ENCODE assay signal across 14 mouse cellular contexts in genomic region chr12:51729827-51730226, GRCm38 (mm10). TPM values are rescaled to one million over a fixed set of nuclear protein-coding genes. Genes with fewer than 3 reads are reported as not detected.
DNase-seq lines count a peak whose midpoint lies in the region; ATAC-seq and TF ChIP-seq lines count a peak whose summit lies in the region.
"Had no signal": no experiment of that assay in that cellular context is flagged by ENCODE, and none has a peak within 500 bp of the region (broad histone marks: within the 10 kb centered on the region; RNA-seq: fewer than 3 reads in every experiment).

No protein-coding gene starts in this region.

- intact Hi-C loops in heart, postnatal 36 days (cut with DNase I) = loop anchor here (1.0 kb wide), 1 partner anchor 39 kb away; the partner anchor contains the start of genes Ap4s1 and Strn3

- DNase-seq in heart, postnatal 36 days = no peak
- DNase-seq in lung, postnatal 25 days (ENCODE audit: low spot score) = no peak
- no peak for DNase-seq in urinary bladder, postnatal 14 days (ENCODE audit: low spot score)
- DNase-seq in ovary, postnatal 36 days (ENCODE audit: low spot score) = no peak
- DNase-seq: cerebellum, adult 9-11 months; layer of hippocampus, postnatal 36 days; right cerebral cortex, postnatal 4 days had no signal

- no peak overlapping the region for H3K4me3 ChIP-seq in heart, embryonic 16.5 days (ENCODE audit: low read length)
- no peak overlapping the region for H3K4me3 ChIP-seq in lung, embryonic 15.5 days
- no peak overlapping the region for H3K4me3 ChIP-seq in cortical plate, adult 2 months (ENCODE audit: insufficient read depth, low read length)
- no peak overlapping the region for H3K4me3 ChIP-seq in limb, embryonic 15.5 days
- H3K4me3 ChIP-seq: forebrain, embryonic 12.5 days; hindbrain, embryonic 10.5 days had no signal

- H3K4me1 ChIP-seq in heart, embryonic 16.5 days (ENCODE audit: control insufficient read depth, insufficient read depth, low read length) = peaks cover 17% of the 10 kb centered on the region
- peaks cover 10% of the 10 kb centered on the region for H3K4me1 ChIP-seq in lung, embryonic 15.5 days
- H3K4me1 ChIP-seq in cortical plate, adult 2 months (ENCODE audit: control insufficient read depth, insufficient read depth, low read length) = peaks cover 3% of the 10 kb centered on the region; the same call in 1 of the 2 replicates
- peaks cover 9% of the 10 kb centered on the region; the same call in 1 of the 2 replicates for H3K4me1 ChIP-seq in limb, embryonic 15.5 days
- H3K4me1 ChIP-seq: forebrain, embryonic 12.5 days; hindbrain, embryonic 10.5 days had no signal

- no peak for TF ChIP-seq POLR2A in cortical plate, adult 2 months (IDR thresholded peaks at IDR 0.05; ENCODE audit: extremely low read depth, insufficient read depth, low read length)

- no peak for TF ChIP-seq CTCF in cortical plate, adult 2 months (IDR thresholded peaks at IDR 0.05; ENCODE audit: extremely low read depth, insufficient read depth, low read length)

- 92% methylated on average over 9 of the region's 9 CpGs for WGBS in heart, embryonic 16.5 days
- WGBS in lung, embryonic 15.5 days = 94% methylated on average over 9 of the region's 9 CpGs
- WGBS in limb, embryonic 15.5 days = 92% methylated on average over 9 of the region's 9 CpGs

- peaks cover 2% of the 10 kb centered on the region; the same call in 1 of the 2 replicates for H3K36me3 ChIP-seq in heart, embryonic 16.5 days (ENCODE audit: control insufficient read depth, insufficient read depth)
- no peaks in the 10 kb centered on the region for H3K36me3 ChIP-seq in lung, embryonic 15.5 days
- no peaks in the 10 kb centered on the region for H3K36me3 ChIP-seq in limb, embryonic 15.5 days

- H3K27ac ChIP-seq in heart, embryonic 16.5 days (ENCODE audit: low read length) = peak overlapping the region; percentile 94
- H3K27ac ChIP-seq in lung, embryonic 15.5 days = peak overlapping the region; percentile 52; the same call in 1 of the 2 replicates
- peak overlapping the region; percentile 73 for H3K27ac ChIP-seq in cortical plate, adult 2 months (ENCODE audit: insufficient read depth, low read length)
- H3K27ac ChIP-seq in limb, embryonic 15.5 days = peak overlapping the region; percentile 60; the same call in 1 of the 2 replicates
- H3K27ac ChIP-seq: forebrain, embryonic 12.5 days; hindbrain, embryonic 10.5 days had no signal

- ATAC-seq in heart, embryonic 16.5 days (replicated peaks; ENCODE audit: extremely low read depth, insufficient read depth, low FRiP score) = no peak
- ATAC-seq in lung, embryonic 15.5 days (ENCODE audit: borderline replicate concordance, extremely low read depth, low FRiP score, low TSS enrichment) = no peak
- ATAC-seq in limb, embryonic 15.5 days (ENCODE audit: insufficient number of reproducible peaks, low FRiP score, low TSS enrichment, low read depth) = no peak
- ATAC-seq: CD4-positive, CD25-positive, alpha-beta regulatory T cell, adult 4 months had no signal

- H3K9ac ChIP-seq in heart, embryonic 16.5 days (ENCODE audit: low read length) = no peak overlapping the region
- no peak overlapping the region for H3K9ac ChIP-seq in lung, embryonic 15.5 days
- H3K9ac ChIP-seq in limb, embryonic 15.5 days = no peak overlapping the region
- H3K9ac ChIP-seq: forebrain, embryonic 12.5 days had no signal

- no peak overlapping the region for H3K4me2 ChIP-seq in heart, embryonic 16.5 days (ENCODE audit: low read depth, low read length)
- H3K4me2 ChIP-seq in lung, embryonic 15.5 days = no peak overlapping the region
- H3K4me2 ChIP-seq in limb, embryonic 15.5 days = no peak overlapping the region
- H3K4me2 ChIP-seq: forebrain, embryonic 12.5 days had no signal

- H3K9me3 ChIP-seq in heart, embryonic 16.5 days (replicated peaks; ENCODE audit: control insufficient read depth, low read length) = no peaks in the 10 kb centered on the region
- no peaks in the 10 kb centered on the region for H3K9me3 ChIP-seq in lung, embryonic 15.5 days
- H3K9me3 ChIP-seq in limb, embryonic 15.5 days = no peaks in the 10 kb centered on the region
- H3K9me3 ChIP-seq: forebrain, embryonic 12.5 days; hindbrain, embryonic 10.5 days had no signal

- no peaks in the 10 kb centered on the region for H3K27me3 ChIP-seq in heart, embryonic 16.5 days (ENCODE audit: control insufficient read depth, insufficient read depth, low read length)
- H3K27me3 ChIP-seq in lung, embryonic 15.5 days = no peaks in the 10 kb centered on the region
- no peaks in the 10 kb centered on the region for H3K27me3 ChIP-seq in limb, embryonic 15.5 days

RNA-seq across cellular contexts. Expression of gene Strn3, which starts 38.1 kb away (rescaled TPM):
- polyA plus RNA-seq in heart, embryonic 16.5 days (2015; fragmentation: Nextera tagmentation; extraction: Ambion mirVana) = 37.2 and 38.8 TPM in 2 replicates
- total RNA-seq in heart, postnatal 36 days (2021) = 100 to 1,000 TPM; 101 to 107 TPM
- polyA plus RNA-seq in lung, embryonic 15.5 days (2015; fragmentation: Nextera tagmentation; extraction: Ambion mirVana) = 40.7 and 43.5 TPM in 2 replicates
- 56.0 and 59.0 TPM in 2 replicates for polyA plus RNA-seq in cortical plate, adult 2 months (2012; rRNA removed)
- polyA plus RNA-seq in limb, embryonic 15.5 days (2015; fragmentation: Nextera tagmentation; extraction: Ambion mirVana) = 35.5 and 47.1 TPM in 2 replicates

RNA-seq across cellular contexts. Expression of gene Ap4s1, which starts 39.0 kb away (rescaled TPM):
- 32.5 and 38.0 TPM in 2 replicates for polyA plus RNA-seq in heart, embryonic 16.5 days (2015; fragmentation: Nextera tagmentation; extraction: Ambion mirVana)
- 10 to 100 TPM; 52.6 to 57.2 TPM for total RNA-seq in heart, postnatal 36 days (2021)
- polyA plus RNA-seq in lung, embryonic 15.5 days (2015; fragmentation: Nextera tagmentation; extraction: Ambion mirVana) = 34.8 and 39.1 TPM in 2 replicates
- 52.6 and 54.1 TPM in 2 replicates for polyA plus RNA-seq in cortical plate, adult 2 months (2012; rRNA removed)
- 28.9 and 29.3 TPM in 2 replicates for polyA plus RNA-seq in limb, embryonic 15.5 days (2015; fragmentation: Nextera tagmentation; extraction: Ambion mirVana)
